Mouse (Mus musculus) spleen, adult 18-20 months (tissue): Measurements from ENCODE around the gene Tgfbr2.
A peak's percentile ranks its signal among the peaks of the same experiment; 100 is the strongest.

Experiments
- DNase-seq, 2 experiments: peaks; one replicate each; pipeline ENCODE4 v3.0.0; 2022; ENCODE audit warnings: mixed read lengths in 2 of 2

The Tgfbr2 gene

GRCm38 (mm10) chr9:116150725-116151396 is 24.3 kb downstream of the Tgfbr2 start:
- no peak for DNase-seq

GRCm38 (mm10) chr9:116148809-116149208 is 26.4 kb downstream of the Tgfbr2 start:
- DNase-seq = no peak

DNA sequence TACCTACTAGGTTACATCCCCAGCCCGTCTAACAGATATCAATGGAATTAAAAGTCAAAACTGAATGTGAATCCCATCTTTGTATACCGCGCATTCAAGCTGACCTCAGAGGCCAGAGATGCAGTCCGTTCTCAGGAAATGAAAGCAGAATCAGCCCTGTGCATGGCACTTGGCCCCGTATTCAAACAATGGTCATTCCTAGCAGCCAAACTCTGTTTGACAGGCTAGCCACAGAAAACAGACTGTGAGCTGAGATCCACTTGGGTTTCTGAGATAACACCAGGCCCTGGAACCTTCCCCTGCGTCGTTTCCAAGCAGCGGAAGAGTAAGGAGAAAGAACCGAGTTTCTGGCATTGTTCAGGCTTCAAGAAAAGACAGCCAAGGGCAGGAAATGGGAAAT is 28.9 kb downstream of the Tgfbr2 start:
- no peak for DNase-seq

DNA sequence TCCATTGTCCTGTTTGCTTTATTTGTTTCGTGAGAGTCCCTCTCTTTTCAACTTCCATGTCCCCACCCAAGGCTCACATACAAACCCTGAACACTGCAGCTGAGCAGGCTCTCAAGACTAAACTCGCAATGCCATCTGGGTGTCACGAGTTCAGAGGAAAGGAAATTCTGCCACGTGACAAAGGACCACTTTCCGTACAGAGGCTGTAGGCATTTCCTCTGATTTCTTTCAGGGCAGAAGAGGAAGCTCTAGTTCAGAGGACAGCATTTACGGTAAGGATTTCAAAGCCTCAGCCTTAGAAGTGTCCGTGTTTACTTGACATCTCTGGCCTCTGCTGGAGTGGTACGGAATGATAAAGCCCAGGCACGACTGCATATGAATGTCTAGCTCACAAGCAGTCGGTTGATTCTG is 29.9 kb downstream of the Tgfbr2 start:
- peak; percentile 53 to 65 for DNase-seq

- no peak for DNase-seq
These were observed 34.7 kb downstream of the Tgfbr2 start for GRCm38 (mm10) chr9:116140422-116140821.

DNA sequence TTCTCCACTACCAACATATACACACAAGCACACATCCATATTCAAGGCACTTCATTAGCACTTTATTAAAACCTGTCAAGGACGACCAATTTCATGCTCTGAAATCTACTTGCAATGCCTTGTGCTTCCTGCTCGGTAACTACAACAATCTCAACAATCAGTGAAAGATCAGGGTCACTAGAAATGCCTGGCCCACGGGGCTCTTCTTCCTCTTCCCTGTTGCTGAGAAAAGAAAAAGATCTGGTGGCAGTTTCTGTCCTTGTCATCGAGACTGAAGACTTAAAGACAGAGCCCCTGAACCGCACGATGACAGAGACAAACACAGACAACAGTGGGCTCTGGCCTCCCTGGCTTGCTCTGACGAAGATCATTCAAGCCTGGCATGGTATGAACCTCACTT is 35.6 kb downstream of the Tgfbr2 start:
- no peak for DNase-seq

GRCm38 (mm10) chr9:116138595-116139134 is 36.5 kb downstream of the Tgfbr2 start:
- no peak for DNase-seq

DNA sequence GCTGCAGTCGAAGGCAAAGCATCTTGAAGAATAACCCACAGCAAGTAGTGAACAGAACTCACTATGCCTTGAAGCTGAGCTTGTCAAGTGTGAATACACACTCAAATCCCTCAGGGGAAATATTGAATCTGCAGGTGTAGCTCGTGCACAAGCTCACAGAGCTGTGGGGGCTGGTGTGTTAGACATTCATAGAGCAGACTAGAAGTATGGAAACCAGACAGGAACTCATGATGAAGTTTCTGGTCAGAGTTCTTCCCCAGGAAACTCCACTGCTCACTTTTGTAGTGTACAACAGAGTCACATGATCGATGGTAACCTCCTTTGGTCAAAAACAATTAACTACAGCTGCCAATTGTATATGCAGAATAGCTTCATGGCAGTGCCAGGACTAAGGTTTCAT is 37.5 kb downstream of the Tgfbr2 start:
- no peak for DNase-seq

DNA sequence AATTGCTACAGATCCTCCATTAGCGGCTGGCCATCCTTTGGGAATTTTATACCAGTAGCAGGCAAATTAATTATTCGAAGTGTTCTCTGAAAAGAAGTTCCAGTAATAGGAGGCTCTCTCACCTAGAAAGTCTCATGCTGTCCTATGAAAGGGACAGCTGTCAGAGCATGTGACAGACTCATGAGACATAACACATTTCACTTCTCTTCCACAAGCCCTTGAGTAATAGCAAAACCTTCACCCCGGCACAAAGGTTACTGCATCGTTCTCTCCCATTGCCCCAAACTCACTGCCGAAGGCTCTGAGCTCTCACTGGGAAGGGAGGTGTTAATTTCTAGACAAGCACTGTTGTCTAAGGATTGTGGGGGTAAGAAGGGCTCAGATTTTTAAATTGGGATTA is 38.3 kb downstream of the Tgfbr2 start:
- DNase-seq = no peak

DNA sequence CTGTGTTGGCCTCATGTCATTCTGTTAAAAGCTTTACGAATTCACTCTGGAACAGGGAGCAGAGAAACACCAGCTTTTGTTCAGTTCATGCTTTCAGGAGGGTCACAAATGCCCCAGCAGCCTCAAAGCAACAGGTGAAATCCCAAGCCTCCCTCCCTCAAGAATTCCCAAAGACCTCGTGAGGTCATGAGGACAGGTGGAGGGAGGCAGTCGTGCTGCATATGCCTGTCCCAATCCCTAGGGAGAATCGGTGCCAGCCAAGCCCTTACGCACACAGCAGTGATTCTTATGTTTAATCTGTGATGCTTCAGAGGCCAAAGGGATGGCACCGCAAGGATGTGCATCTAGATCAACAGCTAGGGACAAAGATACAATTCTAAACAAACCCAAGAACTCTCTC is 39.0 kb downstream of the Tgfbr2 start:
- DNase-seq = no peak

GRCm38 (mm10) chr9:116134488-116134887 is 40.7 kb downstream of the Tgfbr2 start:
- DNase-seq = no peak

GRCm38 (mm10) chr9:116133312-116133980 is 41.7 kb downstream of the Tgfbr2 start:
- no peak for DNase-seq

DNA sequence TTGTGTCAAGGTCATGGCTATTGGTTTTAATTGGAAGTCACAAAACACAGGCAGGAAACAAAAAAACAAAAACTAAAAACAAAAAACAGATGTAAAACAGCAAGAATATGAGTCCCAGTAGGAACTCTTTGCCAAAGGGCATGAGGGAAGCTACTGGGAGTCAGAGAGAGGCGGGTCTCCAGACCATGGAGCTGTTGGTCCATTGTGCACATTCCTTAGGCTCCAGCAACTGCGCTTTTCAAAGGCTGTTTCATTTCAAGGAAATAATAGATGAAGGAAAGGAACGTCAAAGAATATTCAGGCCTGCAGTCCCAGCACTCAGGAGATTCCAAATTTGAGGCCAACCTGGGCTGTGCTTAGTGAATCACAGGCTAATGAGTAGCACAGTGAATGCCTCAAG is 46.3 kb downstream of the Tgfbr2 start:
- no peak for DNase-seq

- DNase-seq = no peak
These were observed 46.8 kb downstream of the Tgfbr2 start for GRCm38 (mm10) chr9:116128311-116128710.

DNA sequence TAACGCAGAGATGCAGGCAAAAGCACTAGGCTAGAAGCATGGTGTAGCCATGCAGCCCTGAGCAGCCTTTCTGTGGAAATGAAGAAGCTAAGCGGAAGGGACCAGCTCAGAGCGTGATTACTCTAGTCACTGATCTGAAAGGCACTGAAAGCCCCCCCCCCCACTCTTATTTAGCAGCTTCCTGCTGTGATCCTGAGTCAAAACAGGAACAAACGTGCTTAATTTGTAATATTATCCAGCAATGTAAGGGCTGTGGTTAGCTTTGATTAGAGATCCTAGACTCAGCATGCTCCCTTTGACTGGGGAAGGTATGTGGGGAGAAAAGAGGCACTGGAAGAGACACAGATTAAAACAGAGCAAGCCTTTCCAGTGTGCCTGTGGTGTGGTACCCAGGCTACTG is 48.7 kb downstream of the Tgfbr2 start:
- no peak for DNase-seq

DNA sequence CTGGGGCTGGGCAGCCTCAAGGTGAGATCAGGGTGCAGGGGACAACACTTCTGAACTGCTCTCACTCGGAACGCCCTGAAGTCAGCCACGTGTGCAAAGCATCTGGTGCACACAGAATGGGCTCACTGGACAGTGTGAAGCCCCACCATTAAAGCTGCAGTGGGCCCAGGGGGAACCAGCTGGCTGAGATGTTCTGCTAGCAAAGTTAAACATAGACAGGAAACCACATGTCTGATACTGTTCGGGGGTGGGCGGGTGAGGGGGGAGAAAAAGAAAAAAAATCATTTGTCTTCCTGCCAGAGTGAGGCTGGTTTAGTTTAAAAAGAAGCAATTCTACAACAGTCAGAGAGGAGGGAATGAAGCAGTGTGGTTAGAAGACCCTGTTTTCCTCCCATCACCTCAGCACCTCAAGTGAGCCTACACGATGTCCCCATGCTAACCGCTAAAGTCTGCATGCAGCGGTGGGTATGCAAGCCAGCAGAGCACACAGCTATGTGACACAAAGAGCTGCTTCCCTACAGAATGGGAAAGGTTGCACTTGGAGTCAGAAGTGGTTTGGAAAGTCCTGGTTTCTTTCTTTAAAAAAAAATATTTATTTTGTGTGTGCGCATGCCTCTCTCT is 52.1 kb downstream of the Tgfbr2 start:
- peak; percentile 53 to 61 for DNase-seq

GRCm38 (mm10) chr9:116122544-116122943 is 52.6 kb downstream of the Tgfbr2 start:
- DNase-seq = no peak

- DNase-seq = no peak
These were observed 53.7 kb downstream of the Tgfbr2 start for GRCm38 (mm10) chr9:116121472-116121871.

DNA sequence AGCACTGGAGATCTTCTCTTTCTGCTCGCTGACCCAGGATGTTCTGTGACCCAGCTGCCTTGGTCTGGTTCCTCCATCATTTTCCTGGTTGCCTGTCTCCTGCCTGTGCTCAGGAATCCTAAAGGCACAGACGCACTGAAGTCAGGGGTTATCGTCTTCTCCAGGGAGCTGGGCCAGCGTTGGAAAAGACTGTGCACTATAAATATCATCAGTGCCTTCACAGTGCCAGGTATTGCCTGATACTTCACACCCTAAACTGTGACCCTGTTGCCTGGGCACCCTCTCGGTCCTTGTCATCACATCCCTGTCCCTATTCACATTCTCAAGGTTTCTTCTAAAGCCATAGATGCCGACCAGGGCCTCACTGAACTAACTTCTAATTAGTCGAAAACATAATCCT is 55.2 kb downstream of the Tgfbr2 start:
- DNase-seq = no peak

- no peak for DNase-seq
These were observed 56.8 kb downstream of the Tgfbr2 start for GRCm38 (mm10) chr9:116118332-116118872.

GRCm38 (mm10) chr9:116115875-116116274 is 59.3 kb downstream of the Tgfbr2 start:
- no peak for DNase-seq

DNA sequence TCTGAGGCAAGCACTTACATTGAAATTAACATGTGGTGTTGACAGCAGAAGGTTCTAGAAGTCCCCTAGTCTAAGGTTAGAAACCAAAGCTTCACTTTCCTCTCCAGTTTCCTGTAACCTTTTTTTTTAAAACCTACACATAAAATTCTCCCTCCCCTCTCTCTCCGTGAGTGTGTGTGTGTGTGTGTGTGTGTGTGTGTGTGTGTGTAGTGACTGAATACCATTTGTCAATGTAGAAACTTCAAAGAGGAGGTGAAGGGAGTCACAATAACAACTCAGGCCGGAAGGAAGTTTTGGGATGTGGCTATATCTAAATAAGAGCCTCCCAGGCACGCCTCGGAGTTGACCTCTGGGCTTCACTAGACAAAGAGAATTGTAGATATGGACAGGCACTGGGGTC is 60.8 kb downstream of the Tgfbr2 start:
- DNase-seq = no peak

DNA sequence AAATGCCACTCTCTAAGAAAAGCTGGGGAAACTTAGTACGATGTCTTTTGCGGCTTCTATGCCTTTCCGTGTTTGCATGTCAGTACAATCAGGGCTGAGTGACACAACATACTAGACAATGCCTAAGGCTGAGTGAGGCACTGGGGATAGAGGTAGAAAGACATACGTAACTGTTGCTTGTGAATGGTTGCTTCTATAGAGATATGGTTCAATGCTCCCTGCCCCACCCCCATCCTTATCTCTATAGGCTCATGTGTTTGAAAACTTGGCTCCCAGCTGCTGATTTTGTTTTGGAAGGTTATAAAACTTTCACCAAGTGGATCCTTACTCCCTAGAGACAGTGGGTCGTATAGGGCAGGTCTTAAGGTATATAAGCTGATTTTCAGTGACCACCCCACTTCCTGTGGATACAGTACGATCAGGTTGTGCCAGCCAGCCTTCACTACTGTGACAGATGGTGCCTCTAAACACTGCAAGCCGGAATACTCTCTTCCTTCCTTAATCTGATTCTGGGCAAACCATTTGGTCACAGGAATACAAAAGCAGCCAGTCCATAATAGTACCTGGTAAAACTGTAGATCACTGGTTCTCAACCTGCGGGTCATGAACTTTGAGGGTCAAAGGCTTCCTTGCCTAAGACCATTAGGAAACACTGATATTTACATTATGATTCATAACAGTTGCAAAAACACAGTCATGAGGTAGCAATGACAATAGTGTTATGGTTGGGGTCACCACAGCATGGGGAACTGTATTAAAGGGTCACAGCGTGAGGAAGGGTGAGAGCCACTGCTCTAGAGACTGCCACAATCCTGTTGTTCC is 63.8 kb downstream of the Tgfbr2 start:
- no peak for DNase-seq
